Mouse (Mus musculus) layer of hippocampus, adult 11-12 months (tissue): ENCODE measurements around the gene Sin3b.

ENCODE experiments used
- DNase-seq: peaks from one replicate; pipeline ENCODE4 v3.0.0; 2022; ENCODE audit warnings: low spot score

Gene Sin3b

DNA sequence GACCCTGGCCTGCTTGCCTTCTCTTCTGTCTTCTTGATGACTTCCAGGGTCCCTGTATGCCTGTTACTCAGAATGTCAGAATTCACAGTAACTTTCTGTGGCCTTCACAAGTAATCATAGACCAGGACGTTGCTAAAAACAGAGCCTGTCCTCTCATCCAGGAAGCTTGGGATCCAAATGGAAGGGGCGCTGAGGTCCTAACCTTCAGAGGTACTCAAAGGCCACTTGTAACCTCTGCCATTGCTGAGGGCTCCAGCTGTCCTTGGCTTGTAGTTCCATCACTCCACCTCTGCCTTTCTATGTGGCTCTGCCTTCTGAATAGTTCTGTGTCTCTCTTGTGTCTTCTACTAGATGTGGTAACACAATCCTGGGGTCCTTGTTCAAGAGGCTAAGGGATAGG is 30.7 kb downstream of the Sin3b start:
- DNase-seq = no peak

DNA sequence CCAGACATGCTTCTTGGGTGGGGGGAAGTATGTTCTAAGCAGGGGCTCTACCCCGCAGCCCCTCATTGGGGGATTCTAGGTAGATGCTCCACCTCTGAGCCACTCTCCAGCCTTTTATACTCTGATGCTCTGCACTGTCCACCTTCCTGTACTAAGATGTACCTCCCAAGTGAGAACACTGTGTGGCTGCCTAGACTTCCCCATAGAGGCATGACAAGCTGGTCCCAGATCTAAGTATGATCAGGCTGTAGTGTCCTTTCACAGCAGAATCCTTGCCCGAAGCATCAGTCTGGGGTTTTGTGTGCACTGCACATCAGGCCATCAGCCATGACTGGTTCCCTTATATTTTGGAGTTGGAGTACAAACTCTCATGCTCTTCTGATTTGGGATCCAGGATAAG is 32.9 kb downstream of the Sin3b start:
- DNase-seq = no peak

GRCm38 (mm10) chr8:72756771-72757390 is 33.8 kb downstream of the Sin3b start:
- no peak for DNase-seq

DNA sequence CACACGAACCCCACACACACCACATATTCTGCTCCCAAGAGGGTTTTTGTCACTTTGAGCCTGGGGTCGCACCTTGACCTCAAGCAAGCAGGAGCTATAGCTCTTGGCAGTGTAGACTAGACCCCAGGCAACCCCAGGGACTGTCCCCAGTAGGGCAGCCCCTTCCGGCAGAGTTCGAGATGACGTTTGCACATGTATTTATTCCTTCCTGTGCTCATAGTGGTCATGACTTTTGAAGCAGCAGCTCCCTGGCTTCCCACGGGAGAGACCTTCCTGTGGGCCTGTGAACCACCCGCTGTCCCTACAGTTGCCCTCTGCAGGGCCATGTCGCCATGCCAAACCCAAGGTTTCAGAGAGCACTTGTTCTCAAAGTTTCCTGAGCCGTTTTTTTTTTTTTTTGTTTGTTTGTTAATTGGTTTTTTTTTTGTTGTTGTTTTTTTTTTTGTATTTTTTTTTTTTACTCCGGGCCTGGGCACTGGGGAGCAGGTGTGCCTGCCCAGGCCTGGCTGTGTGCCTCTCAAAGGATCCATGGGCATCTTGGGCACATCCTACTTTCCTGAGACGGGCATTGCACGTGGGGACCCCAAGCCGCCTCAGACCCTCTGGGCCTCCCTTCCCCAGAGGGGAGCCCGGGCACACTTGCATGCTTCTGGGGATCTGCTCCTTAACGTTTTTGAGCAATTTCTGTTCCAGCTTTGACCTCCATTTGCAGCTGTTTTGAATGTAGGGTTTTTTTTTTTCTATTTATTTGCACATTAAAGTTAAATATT is 34.5 kb downstream of the Sin3b start:
- peak; percentile 2 for DNase-seq

GRCm38 (mm10) chr8:72758310-72758709 is 35.2 kb downstream of the Sin3b start:
- DNase-seq = peak; percentile 1

GRCm38 (mm10) chr8:72760216-72760615 is 37.1 kb downstream of the Sin3b start:
- peak; percentile 2 for DNase-seq

GRCm38 (mm10) chr8:72761322-72762051 is 38.4 kb downstream of the Sin3b start, which contains the start of gene F2rl3:
TSS of gene F2rl3 (plus strand) at chr8:72761880.
- peak; percentile 1 for DNase-seq

- peak; percentile 3 for DNase-seq
These were observed 39.2 kb downstream of the Sin3b start for GRCm38 (mm10) chr8:72762306-72762705.

GRCm38 (mm10) chr8:72765696-72766095 is 42.6 kb downstream of the Sin3b start:
- DNase-seq = peak; percentile 2

DNA sequence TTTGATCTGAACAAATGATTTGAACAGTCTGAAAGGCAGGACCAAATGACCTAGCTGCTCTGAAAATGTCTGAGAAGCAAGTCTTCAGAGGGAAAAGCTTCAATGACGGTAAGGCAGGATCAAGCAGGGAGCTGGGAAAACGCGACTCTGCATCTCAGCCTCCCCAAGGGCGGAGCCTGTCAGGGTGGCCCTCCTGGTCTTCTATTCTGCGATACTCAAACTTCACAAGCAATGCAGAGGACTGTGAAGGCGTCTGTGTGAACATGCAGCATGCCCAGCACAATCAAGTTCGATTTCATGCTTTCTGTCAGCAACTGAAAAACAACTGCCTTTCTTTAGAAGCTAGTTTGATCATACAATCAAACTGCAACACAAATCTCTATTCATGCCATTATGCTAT is 43.7 kb downstream of the Sin3b start:
- DNase-seq = no peak

GRCm38 (mm10) chr8:72777797-72778196 is 54.7 kb downstream of the Sin3b start:
- no peak for DNase-seq

DNA sequence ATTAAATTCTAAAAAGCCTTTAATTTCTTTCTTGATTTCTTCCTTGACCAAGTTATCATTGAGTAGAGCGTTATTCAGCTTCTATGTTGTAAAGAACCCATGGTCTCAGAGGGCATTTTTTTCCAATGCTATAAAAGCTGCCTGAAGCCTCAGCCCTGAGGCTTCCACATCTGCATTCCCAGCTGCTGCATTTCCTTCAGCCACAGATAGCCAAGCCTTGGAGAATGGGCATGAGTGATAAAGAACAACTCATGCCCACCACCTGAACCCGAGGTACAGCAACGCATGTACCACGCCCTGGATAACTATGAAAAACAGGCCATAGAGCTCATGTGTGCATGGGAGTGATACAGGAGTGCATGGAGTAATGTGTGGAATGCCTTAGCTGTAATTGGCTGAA is 57.6 kb downstream of the Sin3b start:
- DNase-seq = no peak

DNA sequence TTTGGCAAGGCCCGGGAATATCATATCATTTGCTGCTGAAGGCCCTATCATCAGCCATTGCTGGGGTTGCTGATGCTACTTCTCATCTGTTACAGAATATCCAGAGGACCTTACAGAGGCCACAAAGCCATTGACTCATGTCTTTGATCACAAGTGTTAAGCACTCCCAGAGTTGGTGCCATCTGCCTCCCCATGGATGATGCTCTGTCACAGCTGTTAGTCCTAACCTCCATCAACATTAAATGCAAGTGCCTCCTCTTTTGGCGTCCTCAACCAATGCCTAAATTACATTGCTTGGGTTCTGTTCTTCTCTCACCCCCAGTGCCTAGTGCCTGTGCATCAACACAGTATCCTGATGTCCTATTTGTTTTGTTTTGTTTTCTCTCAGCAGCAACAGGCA is 78.5 kb downstream of the Sin3b start:
- no peak for DNase-seq
